Mouse (Mus musculus): ENCODE measurements around the gene Thada.
"Not testable (repeated sequence)": the region's sequence is repeated elsewhere in the genome, so short reads cannot be mapped to it uniquely, and the experiment has no call there.

The Thada gene

GRCm38 (mm10) chr17:84217696-84218095 lies 248.3 kb downstream of the Thada start:
- DNase-seq (ENCODE audit: low spot score), result no peak

- DNase-seq (ENCODE audit: low spot score), result no peak
Observed at GRCm38 (mm10) chr17:84215264-84215960, 250.6 kb downstream of the Thada start.

- DNase-seq (ENCODE audit: low spot score), result no peak
Observed at GRCm38 (mm10) chr17:84213464-84213863, 252.5 kb downstream of the Thada start.

- no peak for DNase-seq (ENCODE audit: low spot score)
Observed at GRCm38 (mm10) chr17:84207611-84208010, 258.4 kb downstream of the Thada start.

GRCm38 (mm10) chr17:84206239-84206638 lies 259.8 kb downstream of the Thada start:
- DNase-seq (ENCODE audit: low spot score), result no peak

- no peak for DNase-seq (ENCODE audit: low spot score)
Observed at GRCm38 (mm10) chr17:84204962-84205361, 261.0 kb downstream of the Thada start.

- no peak for DNase-seq (ENCODE audit: low spot score)
Observed at GRCm38 (mm10) chr17:84203340-84203739, 262.7 kb downstream of the Thada start.

- DNase-seq (ENCODE audit: low spot score), result no peak
Observed at GRCm38 (mm10) chr17:84201183-84201582, 264.8 kb downstream of the Thada start.

GRCm38 (mm10) chr17:84197912-84198344 lies 268.1 kb downstream of the Thada start:
- no peak for DNase-seq (ENCODE audit: low spot score)

- DNase-seq (ENCODE audit: low spot score), result no peak
Observed at GRCm38 (mm10) chr17:84196329-84196728, 269.7 kb downstream of the Thada start.

GRCm38 (mm10) chr17:84195835-84196234 lies 270.2 kb downstream of the Thada start:
- no peak for DNase-seq (ENCODE audit: low spot score)

- DNase-seq (ENCODE audit: low spot score), result no peak
Observed at GRCm38 (mm10) chr17:84195003-84195395, 271.0 kb downstream of the Thada start.

GRCm38 (mm10) chr17:84194282-84195002 lies 271.6 kb downstream of the Thada start:
- no peak for DNase-seq (ENCODE audit: low spot score)

- DNase-seq (ENCODE audit: low spot score), result no peak
Observed at GRCm38 (mm10) chr17:84193411-84193810, 272.6 kb downstream of the Thada start.

- DNase-seq (ENCODE audit: low spot score), result no peak
Observed at GRCm38 (mm10) chr17:84191946-84192345, 274.1 kb downstream of the Thada start.

- DNase-seq (ENCODE audit: low spot score), result no peak
Observed at GRCm38 (mm10) chr17:84190885-84191284, 275.1 kb downstream of the Thada start.

GRCm38 (mm10) chr17:84189127-84189854 lies 276.7 kb downstream of the Thada start:
- DNase-seq (ENCODE audit: low spot score), result no peak

- DNase-seq (ENCODE audit: low spot score), result peak; percentile 92
Observed at GRCm38 (mm10) chr17:84188374-84188961, 277.5 kb downstream of the Thada start.

GRCm38 (mm10) chr17:84187727-84188373 lies 278.2 kb downstream of the Thada start, which contains the start of gene Zfp36l2:
Zfp36l2 (minus strand) TSS chr17:84187947.
- DNase-seq (ENCODE audit: low spot score), result peak; percentile 94

GRCm38 (mm10) chr17:84187264-84187663 lies 278.7 kb downstream of the Thada start:
- DNase-seq (ENCODE audit: low spot score), result not testable (repeated sequence)

GRCm38 (mm10) chr17:84186451-84187202 lies 279.4 kb downstream of the Thada start:
- peak; percentile 66 for DNase-seq (ENCODE audit: low spot score)

All from testis, postnatal 14 days (tissue).